Mouse (Mus musculus) hindbrain, embryonic 14.5 days (tissue): ENCODE data around the gene H2afj. TPM values are rescaled to one million over a fixed set of nuclear protein-coding genes. Genes with fewer than 3 reads are reported as not detected.

Experiments
- ATAC-seq: fragments of 200-750 bp; cut with Nextera tagmentation; 2 replicates; pipeline ENCODE4 v1.8.0; 2017; ENCODE audit warnings: moderate number of reproducible peaks, mild to moderate bottlenecking, moderate TSS enrichment, moderate library complexity; ENCODE audit not compliant: low FRiP score
- DNase-seq: peaks from one replicate; pipeline ENCODE4 v3.0.0-alpha.2; 2015; ENCODE audit warnings: low spot score
- H3K27ac ChIP-seq: fragments of 300-500 bp; sonication (generic); 2 replicates; pipeline ENCODE4 v1.5.1; 2014; ENCODE audit warnings: mild to moderate bottlenecking, moderate library complexity
- H3K27me3 ChIP-seq: fragments of 300-500 bp; sonication (generic); 2 replicates; pipeline ENCODE4 v1.6.1; 2014; ENCODE audit warnings: mild to moderate bottlenecking, low read length, mixed read lengths; ENCODE audit not compliant: control insufficient read depth, insufficient read depth
- H3K36me3 ChIP-seq: fragments of 300-500 bp; sonication (generic); replicated peaks from 2 replicates; pipeline ENCODE4 v1.6.1; 2014; ENCODE audit not compliant: control insufficient read depth, insufficient read depth
- H3K4me1 ChIP-seq: fragments of 300-500 bp; sonication (generic); replicated peaks from 2 replicates; pipeline ENCODE4 v1.6.1; 2014; ENCODE audit warnings: antibody characterized with exemption, low read length, mixed read lengths; ENCODE audit not compliant: control insufficient read depth, insufficient read depth
- H3K4me2 ChIP-seq: fragments of 300-500 bp; sonication (generic); replicated peaks from 2 replicates; pipeline ENCODE4 v1.6.1; 2014; ENCODE audit warnings: mild to moderate bottlenecking, moderate library complexity
- H3K4me3 ChIP-seq: fragments of 300-500 bp; sonication (generic); replicated peaks from 2 replicates; pipeline ENCODE4 v1.5.1; 2014; ENCODE audit warnings: mild to moderate bottlenecking, low read length
- H3K9ac ChIP-seq: fragments of 300-500 bp; sonication (generic); 2 replicates; pipeline ENCODE4 v1.6.1; 2014
- H3K9me3 ChIP-seq: fragments of 300-500 bp; sonication (generic); 2 replicates; pipeline ENCODE4 v1.6.1; 2016; ENCODE audit warnings: low read length; ENCODE audit not compliant: control insufficient read depth
- WGBS: fragments of 180-500 bp; shearing (Covaris S2); extraction: QIAGEN DNeasy Blood & Tissue Kit; methylation state at CpG from one replicate; pipeline ENCODE4 v1.1.7; 2014; 5-methylcytosine and 5-hydroxymethylcytosine counted together
- microRNA-seq: library from miRNA; unstranded; fragments of <30 nt; microRNA quantifications from one replicate; pipeline ENCODE4, GENCODE M21; 2016
- polyA plus RNA-seq: library from polyadenylated mRNA; unstranded; fragments of >200 nt; fragmentation: Nextera tagmentation; extraction: Ambion mirVana; gene quantifications from 2 replicates; pipeline ENCODE4 v1.2.1, GENCODE M21; 2014

H2afj gene
- polyA plus RNA-seq, 1 experiment from 2014 or later, result 112 TPM

GRCm38 (mm10) chr6:136857873-136858260, 49.8 kb downstream of the H2afj start:
- no peak for DNase-seq
- WGBS, result 70% methylated on average over 11 of the region's 11 CpGs
- no peak overlapping the region for H3K4me2 ChIP-seq
- H3K27me3 ChIP-seq, result no peaks in the 10 kb centered on the region
- no peaks in the 10 kb centered on the region for H3K36me3 ChIP-seq
- H3K9me3 ChIP-seq, result no peaks in the 10 kb centered on the region
- H3K27ac ChIP-seq, result no peak overlapping the region
- no peak for ATAC-seq
- H3K4me3 ChIP-seq, result no peak overlapping the region
- H3K9ac ChIP-seq, result no peak overlapping the region
- H3K4me1 ChIP-seq, result no peaks in the 10 kb centered on the region

GRCm38 (mm10) chr6:136858420-136858819, 50.4 kb downstream of the H2afj start:
- 82% methylated on average over 8 of the region's 8 CpGs for WGBS
- DNase-seq (no peak), ATAC-seq (no peak)
- H3K27me3 ChIP-seq, result no peaks in the 10 kb centered on the region
- no peak overlapping the region for H3K4me2 ChIP-seq
- no peaks in the 10 kb centered on the region for H3K4me1 ChIP-seq
- H3K4me3 ChIP-seq, result no peak overlapping the region
- no peaks in the 10 kb centered on the region for H3K36me3 ChIP-seq
- no peaks in the 10 kb centered on the region for H3K9me3 ChIP-seq
- H3K27ac ChIP-seq, result no peak overlapping the region
- no peak overlapping the region for H3K9ac ChIP-seq

Small RNA genes lying within 50 kb of the gene (microRNA-seq; reads per million reads assigned to microRNA genes)
- not detected for gene Gm44364

Other genes with a start within 250 kb of the H2afj start
- gene Plbd1, start 146.3 kb upstream of the H2afj start, polyA plus RNA-seq, result 2.5 and 2.9 TPM in 2 replicates
- gene Gucy2c, start 26.5 kb upstream of the H2afj start, polyA plus RNA-seq, result 0.05 TPM in 2 replicates
- 0.43 and 0.78 TPM in 2 replicates for gene Hist4h4, start 3.8 kb upstream of the H2afj start, polyA plus RNA-seq
- gene BC049715, start 19.4 kb downstream of the H2afj start, polyA plus RNA-seq, result 1.4 and 2.0 TPM in 2 replicates
- 74.7 and 77.5 TPM in 2 replicates for gene Wbp11, start 20.0 kb downstream of the H2afj start, polyA plus RNA-seq
- 1.8 and 1.9 TPM in 2 replicates for gene Smco3, start 27.2 kb downstream of the H2afj start, polyA plus RNA-seq
- 0.10 and 0.21 TPM in 2 replicates for gene Art4, start 49.5 kb downstream of the H2afj start, polyA plus RNA-seq
- 9.2 and 11.7 TPM in 2 replicates for gene Mgp, start 67.6 kb downstream of the H2afj start, polyA plus RNA-seq
- not detected in 2 replicates for gene Erp27, start 113.9 kb downstream of the H2afj start, polyA plus RNA-seq
- gene Pde6h, start 115.6 kb downstream of the H2afj start, polyA plus RNA-seq, result 0.03 and 0.48 TPM in 2 replicates
- gene Arhgdib, start 133.7 kb downstream of the H2afj start, polyA plus RNA-seq, result 14.7 and 17.9 TPM in 2 replicates